Mouse (Mus musculus): ENCODE data around the gene Olfr70. TPM values are rescaled to one million over a fixed set of nuclear protein-coding genes. Genes with fewer than 3 reads are reported as not detected.

Olfr70 gene
- polyA plus RNA-seq, 1 experiment from 2014 or later, result not detected

DNA sequence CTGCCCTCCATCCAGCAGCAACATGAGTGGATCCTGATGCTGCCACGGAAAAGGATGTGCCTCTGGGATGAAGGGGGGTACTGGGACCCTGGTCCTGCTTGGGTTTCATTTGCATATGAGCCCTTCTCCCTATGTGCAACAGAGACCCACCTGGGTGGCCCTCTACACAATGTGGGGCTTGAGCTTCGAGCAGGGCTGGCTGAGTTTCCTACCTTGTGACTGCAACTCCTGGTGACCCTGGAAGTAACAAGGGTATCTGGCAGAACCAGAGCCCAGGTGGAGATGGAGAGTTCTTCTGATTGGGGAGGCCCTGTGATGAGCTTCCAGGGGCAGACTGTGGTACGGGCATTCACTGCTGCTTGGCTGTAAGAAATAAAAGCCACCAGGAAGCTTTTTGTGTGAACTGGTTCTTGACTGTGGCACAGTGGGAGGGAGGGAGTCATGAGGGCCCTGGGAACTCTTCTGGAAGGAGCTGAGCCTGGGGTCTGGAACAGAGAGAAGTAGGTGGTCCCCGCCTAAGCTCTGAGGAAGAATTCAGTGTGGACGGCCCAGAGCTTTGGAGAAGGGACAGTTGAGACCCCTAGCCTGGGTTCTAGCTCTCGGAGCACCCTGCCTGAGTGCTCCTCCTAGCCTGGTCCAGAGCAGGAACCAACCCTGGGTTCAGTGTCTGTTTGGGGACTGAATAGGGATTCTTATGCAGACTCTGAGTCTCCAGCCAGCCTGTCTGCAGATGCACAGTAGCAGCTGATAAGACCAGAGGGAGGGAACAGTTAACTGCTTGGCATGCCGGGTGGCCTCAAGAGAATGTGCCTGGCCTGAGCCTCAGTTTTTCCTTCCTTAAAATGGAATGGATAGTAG is 27.3 kb upstream of the Olfr70 start:
- no peak for DNase-seq (ENCODE audit: low spot score)
- no peaks in the 10 kb centered on the region for H3K36me3 ChIP-seq
- H3K9me3 ChIP-seq, result no peaks in the 10 kb centered on the region
- H3K27ac ChIP-seq, result peak overlapping the region; percentile 85
- 50% methylated on average over 7 of the region's 7 CpGs for WGBS
- no peak overlapping the region for H3K4me3 ChIP-seq
- peaks cover 67% of the 10 kb centered on the region for H3K4me1 ChIP-seq
- H3K27me3 ChIP-seq (ENCODE audit: insufficient read depth, poor library complexity, severe bottlenecking), result no peaks in the 10 kb centered on the region

DNA sequence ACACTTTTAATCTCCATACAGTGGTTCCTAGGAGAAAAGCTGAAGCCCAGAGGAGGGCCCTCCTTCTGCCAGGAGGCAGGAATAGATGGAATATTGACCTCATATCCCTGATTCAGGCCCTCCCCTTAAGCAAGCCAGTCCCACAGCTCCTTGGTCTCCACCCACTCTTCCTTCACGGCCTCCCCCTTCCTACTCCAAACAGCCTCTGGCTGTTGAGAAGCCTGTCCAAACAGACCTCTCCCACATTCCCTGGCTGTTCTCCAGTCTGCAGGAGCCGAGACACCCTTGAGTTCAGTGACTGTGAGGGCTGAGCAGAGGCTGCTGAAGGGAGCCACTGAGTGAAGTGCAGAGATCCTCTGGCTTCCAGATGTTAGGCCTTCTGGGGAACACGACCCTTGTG is 26.4 kb upstream of the Olfr70 start, which contains the start of gene Hrct1:
TSS of gene Hrct1 (plus strand) at position 194 of the 400 bp plus-strand sequence.
- Histone ChIP-seq H3K9me3 (no peaks in the 10 kb centered on the region), H3K27ac (peak within 1 kb of the TSS; percentile 85), H3K4me1 (peaks cover 57% of the 10 kb centered on the region), H3K4me3 (no peak within 1 kb of the TSS), H3K27me3 (ENCODE audit: insufficient read depth, poor library complexity, severe bottlenecking) (no peaks in the 10 kb centered on the region), H3K36me3 (no peaks in the 10 kb centered on the region)
- no peak for DNase-seq (ENCODE audit: low spot score)
- WGBS, result 33% methylated on average over 3 of the region's 3 CpGs

DNA sequence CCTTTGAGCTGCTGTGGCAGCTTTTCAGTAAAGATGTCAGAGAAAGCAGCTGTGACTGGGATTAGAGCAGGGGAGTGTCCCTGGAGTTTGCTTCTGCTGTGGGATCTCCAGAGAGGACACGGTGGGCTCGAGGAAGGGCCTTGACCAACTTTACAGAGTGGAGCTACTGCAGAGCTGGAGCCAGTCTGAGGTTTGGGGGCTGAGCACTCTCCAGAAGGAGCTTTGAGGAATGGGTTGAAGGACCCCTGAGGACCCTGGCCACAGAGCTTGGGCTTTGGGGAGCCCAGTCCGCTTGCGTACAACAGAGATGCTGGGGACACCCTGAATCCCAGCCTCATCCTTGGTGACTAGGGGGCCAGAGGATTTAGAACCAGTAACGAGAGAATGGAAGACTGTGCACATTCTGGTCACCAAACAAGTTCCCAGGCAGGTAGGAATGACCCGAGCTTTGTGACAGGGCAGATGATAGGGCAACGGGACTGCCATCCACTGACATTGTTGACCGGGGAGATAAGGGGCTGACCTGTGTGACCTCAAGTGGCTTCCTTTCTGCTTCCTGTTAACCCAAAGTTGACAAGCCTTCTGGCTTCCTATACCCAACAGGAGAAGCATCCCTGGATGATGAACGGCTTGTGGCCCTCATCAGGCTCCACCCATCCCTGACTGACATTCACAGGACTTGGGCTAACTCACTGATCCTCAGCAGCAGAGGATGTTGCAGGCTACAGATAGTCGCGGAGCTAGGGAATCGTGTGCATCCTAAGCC is 25.8 kb upstream of the Olfr70 start:
- 49% methylated on average over 12 of the region's 12 CpGs for WGBS
- H3K36me3 ChIP-seq, result no peaks in the 10 kb centered on the region
- peak overlapping the region; percentile 85; the same call in 1 of the 2 replicates for H3K27ac ChIP-seq
- no peak for DNase-seq (ENCODE audit: low spot score)
- no peaks in the 10 kb centered on the region for H3K9me3 ChIP-seq
- peaks cover 54% of the 10 kb centered on the region for H3K4me1 ChIP-seq
- no peaks in the 10 kb centered on the region for H3K27me3 ChIP-seq (ENCODE audit: insufficient read depth, poor library complexity, severe bottlenecking)
- no peak overlapping the region for H3K4me3 ChIP-seq

DNA sequence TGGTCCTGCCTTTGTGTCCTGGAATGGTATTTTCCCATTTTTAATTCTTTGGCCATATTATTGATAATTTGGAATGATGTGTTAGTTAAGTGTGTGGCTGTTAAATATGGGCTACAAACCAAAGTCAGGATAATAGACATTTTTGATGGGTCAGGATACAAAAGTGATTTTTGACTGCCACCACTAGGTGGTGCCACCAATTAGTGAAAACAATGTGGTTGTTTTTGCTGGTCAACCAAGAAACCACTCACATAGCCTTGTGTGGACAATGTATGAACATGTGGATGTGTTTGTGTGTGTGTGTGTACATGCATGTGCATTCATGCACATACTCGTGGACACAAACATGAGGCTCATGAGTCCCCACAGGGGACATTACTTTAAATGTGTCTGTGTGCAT is 24.2 kb upstream of the Olfr70 start:
- no peak overlapping the region for H3K27ac ChIP-seq
- H3K4me1 ChIP-seq, result peaks cover 47% of the 10 kb centered on the region
- no peak for DNase-seq (ENCODE audit: low spot score)
- WGBS, result 22% methylated on average over 1 of the region's 1 CpGs
- no peak overlapping the region for H3K4me3 ChIP-seq
- H3K36me3 ChIP-seq, result no peaks in the 10 kb centered on the region
- no peaks in the 10 kb centered on the region for H3K27me3 ChIP-seq (ENCODE audit: insufficient read depth, poor library complexity, severe bottlenecking)
- H3K9me3 ChIP-seq, result no peaks in the 10 kb centered on the region

DNA sequence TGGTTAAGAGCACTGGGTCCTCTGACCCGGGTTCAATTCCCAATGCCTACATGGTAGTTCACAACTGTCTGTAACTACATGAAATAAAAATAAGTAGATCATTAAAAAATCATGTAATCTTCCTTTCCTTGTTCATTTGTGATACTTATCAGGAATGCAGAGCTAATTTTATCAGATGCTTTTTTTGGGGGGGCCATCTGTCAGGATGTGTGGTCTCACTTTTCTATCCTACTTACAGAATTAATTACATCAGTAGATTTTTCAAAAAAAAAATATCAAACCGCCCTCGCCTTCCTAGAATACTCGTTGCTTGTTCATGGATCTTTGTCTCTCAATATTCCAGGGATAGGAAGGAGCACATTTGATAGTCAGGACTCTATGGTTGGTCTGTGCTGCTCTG is 21.6 kb upstream of the Olfr70 start:
- no peaks in the 10 kb centered on the region for H3K27me3 ChIP-seq (ENCODE audit: insufficient read depth, poor library complexity, severe bottlenecking)
- H3K4me1 ChIP-seq, result peaks cover 21% of the 10 kb centered on the region
- no peak overlapping the region for H3K27ac ChIP-seq
- WGBS, result 88% methylated on average over 4 of the region's 4 CpGs
- no peak overlapping the region for H3K4me3 ChIP-seq
- H3K36me3 ChIP-seq, result no peaks in the 10 kb centered on the region
- no peak for DNase-seq (ENCODE audit: low spot score)
- no peaks in the 10 kb centered on the region for H3K9me3 ChIP-seq

DNA sequence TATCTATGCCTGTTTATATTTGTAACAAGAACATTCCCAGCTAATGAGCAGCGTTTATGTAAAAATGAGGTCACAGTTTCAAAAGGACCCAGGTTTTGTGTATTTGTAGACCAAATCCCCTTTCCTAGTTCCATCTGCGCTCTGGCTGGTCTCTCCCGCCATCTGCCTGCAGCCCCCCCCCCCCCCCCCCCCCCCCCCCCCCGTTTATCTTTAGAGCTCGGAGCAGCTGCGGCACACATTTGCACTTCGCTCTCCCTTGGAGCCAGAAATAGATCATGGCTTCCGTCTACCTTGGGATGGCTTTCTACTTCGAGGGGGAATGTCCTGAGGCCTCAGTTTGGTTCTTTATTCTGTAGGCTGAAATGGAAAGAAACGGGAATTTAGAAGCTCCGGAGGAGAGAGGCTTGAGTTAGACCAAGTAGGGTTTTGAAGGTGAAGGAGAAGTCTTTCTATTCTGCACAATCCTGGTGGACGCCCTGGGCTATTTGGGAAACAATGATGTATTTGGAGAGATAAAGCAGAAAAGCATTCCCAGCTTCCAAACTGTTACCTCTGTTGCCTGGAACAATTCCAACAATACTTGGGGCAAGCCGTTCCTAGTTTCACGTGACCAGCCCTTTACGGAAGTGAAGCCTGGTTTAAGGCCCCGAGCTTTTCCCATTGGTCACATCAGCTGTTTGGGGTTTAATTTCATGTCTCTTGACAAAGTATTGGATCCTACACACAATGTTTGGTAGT is 20.1 kb upstream of the Olfr70 start:
- 48% methylated on average over 15 of the region's 16 CpGs for WGBS
- no peaks in the 10 kb centered on the region for H3K9me3 ChIP-seq
- peak overlapping the region; percentile 73 for H3K27ac ChIP-seq

DNA sequence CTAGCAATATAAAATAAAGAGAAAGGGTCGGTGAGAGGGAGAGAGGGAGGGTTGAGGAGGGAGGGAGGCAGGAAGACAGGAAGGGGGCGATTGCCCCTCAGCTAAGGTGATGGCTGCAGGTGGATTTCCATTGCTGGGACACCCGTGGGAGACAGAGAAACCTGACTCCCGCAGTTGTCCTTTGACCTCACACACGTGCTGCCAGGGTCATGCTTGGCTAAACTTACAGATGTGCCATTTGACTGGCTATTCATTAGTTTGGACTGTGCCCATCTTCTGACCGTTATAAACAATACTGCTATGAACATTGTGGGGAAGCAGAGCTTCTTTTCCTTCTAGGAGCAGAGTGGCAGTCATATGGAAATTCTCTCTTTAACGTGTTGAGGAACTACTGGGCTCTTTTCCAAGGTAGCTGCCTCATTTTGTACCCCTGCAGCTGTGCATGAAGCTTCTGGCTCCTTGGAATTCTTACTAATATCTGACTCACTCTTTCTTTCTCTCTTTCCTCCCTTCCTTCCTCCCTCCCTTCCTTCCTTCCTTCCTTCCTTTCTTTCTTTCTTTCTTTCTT is 13.1 kb upstream of the Olfr70 start:
- Histone ChIP-seq H3K27me3 (ENCODE audit: insufficient read depth, poor library complexity, severe bottlenecking) (0 out of 2 replicates have a peak, but pooled peaks cover 9% of the 10 kb centered on the region), H3K4me1 (peaks cover 3% of the 10 kb centered on the region; the same call in 1 of the 2 replicates), H3K36me3 (no peaks in the 10 kb centered on the region), H3K27ac (no peak overlapping the region), H3K9me3 (no peaks in the 10 kb centered on the region), H3K4me3 (no peak overlapping the region)
- 41% methylated on average over 7 of the region's 7 CpGs for WGBS
- DNase-seq (ENCODE audit: low spot score), result no peak

More for the DNA sequence above, 20.1 kb upstream of the Olfr70 start:
- Histone ChIP-seq H3K4me3 (no peak overlapping the region), H3K4me1 (peaks cover 9% of the 10 kb centered on the region; the same call in 1 of the 2 replicates), H3K36me3 (no peaks in the 10 kb centered on the region), H3K27me3 (ENCODE audit: insufficient read depth, poor library complexity, severe bottlenecking) (no peaks in the 10 kb centered on the region)
- no peak for DNase-seq (ENCODE audit: low spot score)

DNA sequence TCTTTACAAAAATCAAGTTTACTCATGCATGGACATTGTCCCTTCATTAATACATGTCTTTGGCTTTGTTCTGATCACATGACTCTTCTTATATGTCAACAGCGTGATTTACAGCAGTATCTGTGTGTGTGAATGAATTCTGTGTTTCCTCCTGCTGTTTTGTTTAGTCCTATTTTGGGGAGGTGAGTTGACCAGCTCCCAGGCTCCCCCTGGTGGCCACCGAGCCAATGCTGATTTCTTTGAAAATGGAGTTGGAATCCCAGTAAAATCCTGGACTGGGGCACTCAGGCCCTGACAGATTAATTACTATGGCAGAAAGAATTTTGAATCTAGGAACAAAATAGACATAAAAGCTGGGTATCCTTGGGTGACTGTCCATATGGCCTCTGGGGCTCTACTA is 11.2 kb upstream of the Olfr70 start:
- Histone ChIP-seq H3K4me3 (no peak overlapping the region), H3K36me3 (no peaks in the 10 kb centered on the region), H3K9me3 (no peaks in the 10 kb centered on the region), H3K27me3 (ENCODE audit: insufficient read depth, poor library complexity, severe bottlenecking) (peaks cover 23% of the 10 kb centered on the region; the same call in 1 of the 2 replicates), H3K27ac (no peak overlapping the region), H3K4me1 (peaks cover 3% of the 10 kb centered on the region; the same call in 1 of the 2 replicates)
- peak; percentile 90 for DNase-seq (ENCODE audit: low spot score)
- WGBS, result 4% methylated on average over 2 of the region's 2 CpGs

DNA sequence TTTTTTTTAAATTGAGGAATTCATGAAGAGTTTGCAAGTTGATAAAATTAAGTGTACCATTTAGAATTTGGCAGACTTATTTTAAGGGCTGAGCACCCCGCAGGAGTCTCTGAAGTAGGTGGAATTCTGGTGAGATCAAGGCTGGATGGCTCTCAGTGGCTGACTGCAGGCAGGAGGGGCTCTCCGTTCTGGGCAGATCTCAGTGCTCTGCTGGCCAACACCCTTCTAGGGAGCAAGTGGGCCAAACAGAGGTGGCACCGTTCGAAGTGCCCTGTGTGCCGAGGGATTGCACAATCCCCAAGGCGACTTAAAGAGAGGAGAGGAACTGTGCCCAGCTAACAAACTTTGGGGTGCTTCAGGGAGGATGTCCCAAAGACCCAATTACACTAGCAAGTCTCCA is 9.3 kb upstream of the Olfr70 start, which contains the start of gene Olfr71:
TSS of gene Olfr71 (minus strand) at position 387 of the 400 bp plus-strand sequence.
- Histone ChIP-seq H3K27ac (no peak within 1 kb of the TSS), H3K9me3 (no peaks in the 10 kb centered on the region), H3K27me3 (ENCODE audit: insufficient read depth, poor library complexity, severe bottlenecking) (peaks cover 33% of the 10 kb centered on the region), H3K4me1 (peaks cover 9% of the 10 kb centered on the region; the same call in 1 of the 2 replicates), H3K4me3 (no peak within 1 kb of the TSS), H3K36me3 (no peaks in the 10 kb centered on the region)
- 77% methylated on average over 6 of the region's 6 CpGs for WGBS
- no peak for DNase-seq (ENCODE audit: low spot score)

DNA sequence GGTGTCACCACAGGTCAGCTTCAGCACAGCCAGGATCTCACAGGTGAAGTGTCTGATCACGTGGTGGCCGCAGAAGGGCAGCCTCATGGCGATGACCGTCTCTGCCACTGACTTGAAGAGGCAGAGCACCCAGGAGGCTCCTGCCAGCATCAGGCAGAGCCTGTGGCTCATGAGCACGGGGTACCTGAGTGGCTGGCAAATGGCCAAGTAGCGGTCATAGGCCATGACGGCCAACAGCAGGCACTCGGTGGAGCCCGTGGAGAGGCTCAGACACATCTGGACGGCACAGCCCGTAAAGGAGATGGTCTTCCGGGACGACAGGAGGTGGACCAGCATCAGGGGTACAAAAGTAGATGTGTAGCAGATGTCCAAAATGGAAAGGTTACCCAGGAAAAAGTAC is 5.4 kb upstream of the Olfr70 start:
- Histone ChIP-seq H3K27me3 (ENCODE audit: insufficient read depth, poor library complexity, severe bottlenecking) (peaks cover 30% of the 10 kb centered on the region), H3K9me3 (no peaks in the 10 kb centered on the region), H3K4me1 (peaks cover 13% of the 10 kb centered on the region; the same call in 1 of the 2 replicates), H3K27ac (no peak overlapping the region), H3K4me3 (no peak overlapping the region), H3K36me3 (no peaks in the 10 kb centered on the region)
- 83% methylated on average over 13 of the region's 13 CpGs for WGBS
- DNase-seq (ENCODE audit: low spot score), result no peak

DNA sequence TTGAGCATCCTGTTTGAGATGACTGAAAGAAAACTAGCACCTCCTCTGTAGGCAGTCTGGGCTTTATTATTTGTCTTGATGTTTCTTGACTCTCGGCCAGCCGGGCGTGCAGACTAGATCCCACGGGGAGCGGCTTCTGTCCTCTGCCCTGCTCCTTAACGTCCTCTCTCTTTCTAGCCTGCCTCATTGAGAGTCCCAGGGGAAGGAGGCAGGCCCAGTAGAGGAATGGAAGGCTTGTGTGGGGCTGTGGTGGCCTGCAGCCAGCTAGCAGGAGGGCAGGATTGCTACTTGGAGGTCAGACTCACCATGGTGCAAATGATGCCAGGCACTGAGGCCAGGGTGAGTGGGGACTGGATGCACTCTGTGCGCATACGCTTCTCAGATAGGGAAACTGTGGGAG is 3.2 kb upstream of the Olfr70 start:
- no peaks in the 10 kb centered on the region for H3K36me3 ChIP-seq
- DNase-seq (ENCODE audit: low spot score), result no peak
- H3K4me1 ChIP-seq, result peaks cover 13% of the 10 kb centered on the region; the same call in 1 of the 2 replicates
- peaks cover 30% of the 10 kb centered on the region for H3K27me3 ChIP-seq (ENCODE audit: insufficient read depth, poor library complexity, severe bottlenecking)
- no peaks in the 10 kb centered on the region for H3K9me3 ChIP-seq
- H3K4me3 ChIP-seq, result no peak overlapping the region
- WGBS, result 86% methylated on average over 8 of the region's 8 CpGs
- no peak overlapping the region; the same call in 1 of the 2 replicates for H3K27ac ChIP-seq

DNA sequence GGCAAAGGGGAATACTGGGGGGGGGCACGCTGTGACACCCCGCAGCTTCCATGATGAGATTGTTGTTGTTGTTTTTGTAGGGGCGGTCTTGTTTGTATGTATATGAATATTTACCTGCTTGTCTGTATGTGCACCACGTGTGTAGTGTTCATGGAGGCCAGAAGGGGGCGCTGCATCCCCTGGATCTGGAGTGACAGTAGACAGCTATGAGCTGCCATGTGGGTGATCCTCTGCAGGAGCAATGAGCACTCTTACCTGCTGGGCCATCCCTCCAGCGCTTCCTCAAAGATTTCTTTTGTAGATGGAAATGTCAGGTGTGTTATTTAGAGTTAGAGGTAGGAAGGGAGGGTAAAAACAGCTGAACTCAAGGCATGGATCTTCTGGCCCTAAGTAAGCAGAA is 2.8 kb upstream of the Olfr70 start:
- H3K4me3 ChIP-seq, result no peak overlapping the region
- 69% methylated on average over 6 of the region's 6 CpGs for WGBS
- no peak for DNase-seq (ENCODE audit: low spot score)
- H3K27me3 ChIP-seq (ENCODE audit: insufficient read depth, poor library complexity, severe bottlenecking), result peaks cover 29% of the 10 kb centered on the region
- H3K9me3 ChIP-seq, result no peaks in the 10 kb centered on the region
- H3K27ac ChIP-seq, result no peak overlapping the region
- H3K36me3 ChIP-seq, result no peaks in the 10 kb centered on the region
- peaks cover 13% of the 10 kb centered on the region; the same call in 1 of the 2 replicates for H3K4me1 ChIP-seq

Measured in heart, embryonic 10.5 days (tissue).